Mouse (Mus musculus): ENCODE measurements at regions not wholly inside any gene's neighbourhood (a gene's known extent, or its start where the extent isn't known, plus 50 kb on each side); places are given as distances from the start of the nearest gene placed in this dataset.

DNA sequence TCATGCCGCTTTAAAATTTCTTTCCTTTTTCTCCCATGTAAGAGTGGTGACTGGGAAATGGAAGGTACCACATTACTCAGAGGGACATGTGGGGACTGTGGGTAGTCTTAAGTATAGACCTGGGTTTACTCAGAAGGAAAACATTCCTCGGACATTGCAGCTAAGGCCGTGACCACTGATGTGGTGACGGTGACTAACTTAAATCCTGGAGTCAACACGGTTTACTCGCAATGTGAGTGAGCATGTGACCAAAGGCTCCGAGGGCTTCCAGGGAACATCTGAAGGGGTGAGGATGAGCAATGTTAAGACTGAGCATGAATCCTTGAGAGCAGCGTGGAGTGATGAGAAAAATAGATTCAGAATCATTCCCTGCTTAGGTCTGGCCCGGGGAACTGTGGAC is 133.1 kb upstream of the Adamts5 start:
- DNase-seq = no peak
- intact Hi-C loops (cut with DNase I) = no loop called here
- no peak overlapping the region for H3K4me3 ChIP-seq
- no peak for TF ChIP-seq CTCF (IDR thresholded peaks at IDR 0.05)
- H3K27ac ChIP-seq = no peak overlapping the region

DNA sequence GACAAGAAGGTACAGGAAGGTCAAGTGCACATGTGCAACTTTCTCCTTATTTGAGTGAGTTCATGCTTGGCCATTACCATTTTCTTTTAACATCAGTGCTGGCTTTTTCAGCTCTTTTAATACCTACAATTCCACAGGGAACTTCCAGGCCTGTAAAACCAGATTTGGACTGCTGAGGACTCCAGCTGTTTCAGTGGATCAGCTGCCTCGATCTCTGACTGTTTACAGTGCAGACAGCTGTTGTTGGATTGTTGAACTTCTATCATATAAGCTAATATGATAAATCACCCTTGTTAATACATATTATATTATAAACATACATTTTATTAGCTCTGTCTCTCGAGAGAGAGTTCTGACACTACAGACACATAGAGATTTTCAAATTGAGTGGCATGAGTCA is 126.1 kb upstream of the Adamts5 start:
- DNase-seq = no peak
- H3K4me3 ChIP-seq = no peak overlapping the region
- H3K27ac ChIP-seq = no peak overlapping the region
- no peak for TF ChIP-seq CTCF (IDR thresholded peaks at IDR 0.05)
- intact Hi-C loops (cut with DNase I) = no loop called here

DNA sequence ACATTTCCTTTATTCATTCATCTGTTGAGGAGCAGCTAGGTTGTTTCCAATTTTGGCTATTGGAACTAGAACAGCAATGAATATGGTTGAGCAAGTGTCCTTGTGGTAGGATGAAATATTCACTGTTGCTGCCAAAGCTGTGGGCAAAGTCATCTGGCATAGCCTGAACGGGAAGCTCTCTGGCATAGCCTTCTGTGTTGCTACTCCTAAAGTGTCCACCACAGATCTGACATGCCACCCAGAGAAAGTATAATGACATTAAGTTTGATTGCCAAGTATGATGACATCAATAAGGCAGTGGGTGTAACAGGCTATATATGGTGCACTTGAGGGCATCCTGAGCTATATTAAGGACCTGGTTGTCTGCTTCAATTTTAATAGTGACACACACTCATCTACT is 113.7 kb upstream of the Adamts5 start:
- Histone ChIP-seq H3K27ac (peak overlapping the region; percentile 85), H3K4me3 (no peak overlapping the region)
- peak; percentile 8; the same call in 1 of the 2 replicates for TF ChIP-seq CTCF (IDR thresholded peaks at IDR 0.05)
- intact Hi-C loops (cut with DNase I) = loop anchor here (2.0 kb wide), 1 partner anchor 29 kb away; no protein-coding TSS in a partner anchor
- DNase-seq = peak; percentile 78

DNA sequence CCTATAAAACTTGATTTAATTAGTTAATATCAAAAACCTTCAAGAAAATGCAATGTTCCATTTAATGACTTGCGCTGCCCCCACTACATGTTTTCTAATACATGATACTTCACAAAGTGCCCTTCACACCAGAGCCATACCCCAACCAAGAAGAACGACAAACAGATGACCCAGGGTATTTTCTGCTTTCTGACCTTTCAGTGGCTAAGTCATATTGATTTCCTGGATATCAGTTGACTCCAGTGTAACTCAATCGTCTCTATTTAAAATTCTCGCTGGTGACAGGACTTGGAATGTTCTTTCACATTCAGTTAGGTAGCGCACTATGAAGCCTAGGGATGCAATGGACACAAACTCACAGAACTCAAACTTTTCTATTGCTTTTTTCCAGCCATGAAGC is 109.4 kb upstream of the Adamts5 start:
- no peak for TF ChIP-seq CTCF (IDR thresholded peaks at IDR 0.05)
- DNase-seq = no peak
- intact Hi-C loops (cut with DNase I) = loop anchor here (5.0 kb wide), 1 partner anchor 109 kb away; the partner anchor contains the start of gene Adamts5

DNA sequence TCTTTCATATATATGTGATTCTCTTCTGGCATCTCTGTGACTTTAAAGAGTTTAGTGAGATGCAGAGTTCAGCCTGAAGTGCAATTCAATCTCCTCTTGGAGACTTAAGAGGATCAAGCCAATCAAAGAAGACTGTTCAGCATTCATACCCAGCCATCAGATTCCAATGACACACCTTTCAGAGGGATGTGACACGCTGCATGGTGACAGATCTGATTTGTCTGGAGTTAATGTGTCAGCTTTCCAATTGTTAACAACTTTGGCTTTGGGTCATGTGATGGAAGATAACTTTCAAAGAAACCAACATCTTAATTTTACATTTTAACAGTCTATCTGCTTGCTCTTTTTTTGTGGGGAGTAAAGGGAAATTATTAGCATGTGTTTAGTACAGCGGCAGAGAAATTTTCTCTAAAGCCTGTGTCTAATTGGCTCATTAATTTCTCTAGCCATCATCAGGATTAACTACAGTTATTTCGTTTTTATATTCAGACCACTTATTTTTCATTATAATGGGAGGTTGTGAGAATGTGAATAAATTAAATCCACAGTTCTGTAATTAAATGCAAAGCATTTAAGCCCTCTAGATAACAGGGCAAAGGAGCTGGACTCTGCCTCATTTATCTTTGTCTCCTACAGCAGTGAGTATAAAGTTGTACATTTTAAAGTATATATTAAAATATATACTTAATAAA is 108.2 kb upstream of the Adamts5 start:
- intact Hi-C loops (cut with DNase I) = loop anchor here (5.0 kb wide), 1 partner anchor 107 kb away; the partner anchor contains the start of gene Adamts5
- DNase-seq = no peak
- Histone ChIP-seq H3K4me3 (no peak overlapping the region), H3K27ac (peak overlapping the region; percentile 85)
- TF ChIP-seq CTCF (IDR thresholded peaks at IDR 0.05) = no peak

More for the DNA sequence above, 109.4 kb upstream of the Adamts5 start:
- Histone ChIP-seq H3K27ac (peak overlapping the region; percentile 85), H3K4me3 (peak overlapping the region; percentile 53)

DNA sequence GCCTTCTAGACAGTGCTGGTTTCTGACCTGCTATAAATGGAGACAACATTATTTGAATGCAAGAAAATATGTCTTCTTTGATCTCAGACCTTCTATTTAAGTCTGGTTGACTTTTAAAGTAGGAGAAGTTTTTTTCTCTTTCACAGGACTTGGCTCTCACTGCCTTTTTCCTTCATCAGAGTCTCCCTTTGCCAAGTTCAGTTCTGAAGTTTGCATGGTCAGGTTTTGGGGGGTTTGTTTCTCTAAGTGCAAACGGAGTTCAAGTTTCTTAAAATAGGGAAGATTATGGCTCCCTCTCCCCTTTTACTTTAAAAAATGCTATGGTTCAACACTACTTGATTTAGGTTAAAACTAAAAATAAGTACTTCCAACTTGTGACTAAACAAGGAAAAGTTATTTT is 106.2 kb upstream of the Adamts5 start:
- no peak for DNase-seq
- no peak overlapping the region for H3K4me3 ChIP-seq
- no peak for TF ChIP-seq CTCF (IDR thresholded peaks at IDR 0.05)
- H3K27ac ChIP-seq = peak overlapping the region; percentile 31; the same call in 1 of the 2 replicates
- intact Hi-C loops (cut with DNase I) = no loop called here

DNA sequence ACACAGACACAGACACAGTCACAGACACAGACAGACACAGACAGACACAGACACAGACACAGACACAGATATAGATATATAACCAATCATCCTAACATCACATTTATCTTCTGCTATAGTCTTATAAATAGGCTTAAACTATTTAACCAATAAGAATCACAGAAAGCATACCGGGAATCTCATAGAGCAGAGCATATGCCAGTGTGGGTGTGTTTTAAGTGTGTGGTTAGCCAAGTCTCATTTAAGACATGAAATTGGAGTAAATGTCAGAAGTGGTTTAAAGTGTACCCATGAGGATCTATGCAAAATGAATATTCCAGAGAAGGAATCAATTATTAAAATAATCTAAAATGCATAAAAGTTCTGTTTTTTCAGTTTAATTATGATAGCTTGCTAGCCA is 99.2 kb upstream of the Adamts5 start:
- Histone ChIP-seq H3K27ac (no peak overlapping the region), H3K4me3 (no peak overlapping the region)
- DNase-seq = no peak
- no peak for TF ChIP-seq CTCF (IDR thresholded peaks at IDR 0.05)
- intact Hi-C loops (cut with DNase I) = no loop called here

DNA sequence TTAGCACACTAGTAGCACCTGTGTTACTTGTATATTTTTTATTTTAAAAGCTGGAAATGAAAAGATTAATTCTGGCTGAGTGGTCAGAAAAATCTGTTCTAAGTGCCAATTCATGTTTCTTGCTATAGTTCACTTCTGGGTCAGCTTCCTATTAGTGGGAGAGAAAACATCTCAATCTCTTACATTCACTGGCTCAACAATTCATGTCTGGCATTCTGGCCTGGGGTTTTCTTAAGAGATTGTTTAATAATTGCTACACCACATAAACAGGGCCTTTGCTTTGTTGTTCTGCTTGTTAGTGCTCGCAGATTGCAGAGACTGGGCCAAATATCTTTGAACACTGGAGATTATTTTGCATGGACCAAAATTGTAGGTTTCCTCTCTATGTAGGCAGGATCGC is 84.2 kb upstream of the Adamts5 start:
- Histone ChIP-seq H3K27ac (no peak overlapping the region), H3K4me3 (no peak overlapping the region)
- no peak for DNase-seq
- intact Hi-C loops (cut with DNase I) = no loop called here
- TF ChIP-seq CTCF (IDR thresholded peaks at IDR 0.05) = no peak

DNA sequence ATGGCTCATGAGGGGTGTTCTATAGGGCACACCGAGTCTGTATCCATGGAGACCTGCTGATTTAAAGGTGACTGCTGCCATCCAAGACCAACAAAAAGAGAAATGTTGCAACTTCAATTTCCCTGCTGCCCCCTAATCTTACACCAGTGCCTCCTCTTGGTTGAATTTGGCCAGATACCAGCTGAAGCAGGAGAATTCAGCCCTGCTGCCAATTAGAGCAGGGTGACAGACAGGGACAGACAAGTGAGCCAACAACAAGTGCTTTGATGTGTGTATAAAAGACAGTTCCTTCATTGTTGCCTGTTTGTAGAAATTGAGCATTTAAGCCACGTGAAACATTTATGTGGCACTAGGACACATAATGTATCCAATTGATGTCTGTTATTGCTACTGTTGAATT is 75.5 kb upstream of the Adamts5 start:
- TF ChIP-seq CTCF (IDR thresholded peaks at IDR 0.05) = no peak
- intact Hi-C loops (cut with DNase I) = no loop called here
- Histone ChIP-seq H3K27ac (no peak overlapping the region), H3K4me3 (no peak overlapping the region)
- DNase-seq = peak; percentile 47

DNA sequence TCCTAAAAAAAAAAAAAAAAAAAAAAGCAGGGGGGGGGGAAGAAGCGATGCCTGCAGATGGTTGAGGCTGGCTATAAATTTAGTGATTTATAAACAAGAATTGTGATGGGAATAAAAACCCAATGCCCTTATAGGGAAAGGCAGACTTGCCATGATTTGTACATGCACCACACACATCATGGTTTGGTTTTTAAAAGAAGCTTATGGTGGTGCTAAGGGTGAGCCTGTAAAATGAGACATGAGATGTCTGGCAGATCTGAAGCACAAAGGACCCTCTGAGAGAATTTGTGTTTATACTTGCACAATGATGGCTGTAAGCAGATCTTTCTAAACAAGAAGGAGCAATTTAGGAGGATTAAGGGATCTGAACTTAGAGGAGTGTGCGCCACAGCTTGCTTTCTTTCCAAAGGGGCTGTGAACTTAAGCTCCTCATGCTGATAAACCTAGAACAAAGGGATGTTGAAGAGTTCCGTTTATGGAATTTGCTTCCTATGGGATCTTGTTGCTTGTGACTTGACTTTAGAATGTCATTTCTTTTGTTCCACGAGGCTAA is 65.3 kb upstream of the Adamts5 start:
- Histone ChIP-seq H3K4me3 (no peak overlapping the region), H3K27ac (no peak overlapping the region)
- DNase-seq = no peak
- intact Hi-C loops (cut with DNase I) = no loop called here
- TF ChIP-seq CTCF (IDR thresholded peaks at IDR 0.05) = no peak

DNA sequence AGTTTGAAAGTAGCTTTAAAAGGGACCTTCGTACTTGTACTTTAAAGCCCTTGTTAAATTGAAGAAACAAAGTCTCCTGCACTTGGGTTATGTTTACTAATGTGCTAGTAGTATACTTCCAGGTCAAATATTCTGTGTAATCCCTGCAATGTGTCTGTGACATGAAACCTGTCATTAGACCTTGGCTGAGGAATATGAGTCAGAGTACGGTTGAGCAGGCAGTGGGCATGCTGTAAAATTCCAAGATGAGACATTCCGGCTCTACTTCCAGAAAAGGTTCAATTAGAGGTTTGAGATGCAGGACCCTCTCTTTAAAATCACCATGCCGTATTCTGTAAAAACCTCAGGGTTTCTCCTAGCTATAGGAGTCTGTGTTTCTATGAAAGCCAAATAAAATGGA is 64.6 kb upstream of the Adamts5 start:
- no peak for DNase-seq
- no peak overlapping the region for H3K27ac ChIP-seq
- TF ChIP-seq CTCF (IDR thresholded peaks at IDR 0.05) = no peak
- no peak overlapping the region for H3K4me3 ChIP-seq
- intact Hi-C loops (cut with DNase I) = no loop called here

DNA sequence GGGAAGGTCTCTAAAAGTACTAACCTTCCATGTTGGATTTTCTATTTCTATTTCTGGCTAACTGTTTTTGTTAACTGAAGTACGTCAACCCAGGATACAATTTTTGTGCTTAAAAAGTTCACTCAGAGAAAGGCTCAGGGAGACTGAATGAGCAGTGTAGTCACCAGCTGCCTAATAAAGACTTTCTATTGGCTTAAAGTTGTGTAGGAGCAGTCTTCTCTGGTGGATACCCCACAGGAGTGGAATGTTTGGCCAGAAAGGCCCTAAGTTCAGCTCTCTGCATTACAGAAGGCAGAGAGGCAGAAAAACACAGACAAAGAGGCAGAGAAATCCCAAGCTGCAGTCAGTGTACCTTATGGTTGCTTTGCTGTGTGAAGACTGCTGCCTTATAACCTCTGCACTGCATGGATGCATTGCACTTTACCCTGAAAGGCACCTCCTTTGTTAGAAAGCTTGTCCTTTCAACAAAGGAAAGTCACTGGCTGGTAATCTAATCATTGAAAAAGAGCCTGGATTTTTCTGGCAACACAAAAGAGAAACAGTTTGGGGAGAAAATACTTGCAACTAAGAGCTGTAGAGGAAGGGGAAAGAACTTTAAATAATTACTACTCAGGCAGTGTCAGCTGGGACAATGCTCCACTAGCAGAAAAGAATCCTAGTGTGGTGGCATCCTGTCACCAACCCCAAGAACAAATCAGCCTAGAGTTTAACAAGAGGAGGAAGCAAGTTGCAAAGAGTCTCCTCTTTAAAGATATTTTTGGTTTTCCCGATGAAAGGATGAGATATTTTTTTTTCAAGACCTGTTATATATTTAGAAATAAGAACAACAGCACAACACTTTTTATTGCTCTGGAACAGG is 63.0 kb upstream of the Adamts5 start:
- Histone ChIP-seq H3K27ac (peak overlapping the region; percentile 63; the same call in 1 of the 2 replicates), H3K4me3 (0 out of 2 replicates have a peak overlapping the region, but pooled peaks have one; percentile 15)
- no peak for DNase-seq
- intact Hi-C loops (cut with DNase I) = no loop called here
- no peak for TF ChIP-seq CTCF (IDR thresholded peaks at IDR 0.05)

DNA sequence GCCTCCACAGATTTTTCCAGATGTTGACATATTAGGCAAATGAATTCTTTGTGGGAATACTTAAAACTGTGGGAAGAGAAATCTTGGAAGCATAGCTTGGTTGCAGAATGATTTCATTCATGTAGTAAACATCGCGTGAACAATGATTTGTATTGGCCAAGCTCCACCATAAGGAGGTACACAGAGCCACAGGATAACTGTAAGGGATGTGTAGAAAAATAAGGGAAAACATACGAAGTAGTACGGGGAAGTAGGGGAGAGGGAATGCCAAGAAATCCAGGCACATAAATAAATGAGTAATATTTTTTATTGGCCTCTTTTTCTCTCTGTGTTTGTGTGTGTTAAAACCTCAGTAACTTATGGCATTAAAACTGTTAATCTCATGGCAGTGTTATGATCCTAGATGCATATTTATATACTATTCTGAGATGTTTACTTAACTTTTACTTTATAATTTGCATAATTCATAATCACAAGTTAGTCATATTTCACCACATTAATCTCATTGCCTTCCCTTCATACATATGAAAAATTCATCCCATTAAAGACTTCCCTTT is 54.5 kb upstream of the Adamts5 start:
- no peak overlapping the region for H3K27ac ChIP-seq
- TF ChIP-seq CTCF (IDR thresholded peaks at IDR 0.05) = no peak
- DNase-seq = no peak
- no peak overlapping the region for H3K4me3 ChIP-seq
- intact Hi-C loops (cut with DNase I) = no loop called here

Measured in gastrocnemius, adult 2 months (tissue).